Comparison of ENCODE assay signal across 10 mouse cellular contexts in the genomic region with DNA sequence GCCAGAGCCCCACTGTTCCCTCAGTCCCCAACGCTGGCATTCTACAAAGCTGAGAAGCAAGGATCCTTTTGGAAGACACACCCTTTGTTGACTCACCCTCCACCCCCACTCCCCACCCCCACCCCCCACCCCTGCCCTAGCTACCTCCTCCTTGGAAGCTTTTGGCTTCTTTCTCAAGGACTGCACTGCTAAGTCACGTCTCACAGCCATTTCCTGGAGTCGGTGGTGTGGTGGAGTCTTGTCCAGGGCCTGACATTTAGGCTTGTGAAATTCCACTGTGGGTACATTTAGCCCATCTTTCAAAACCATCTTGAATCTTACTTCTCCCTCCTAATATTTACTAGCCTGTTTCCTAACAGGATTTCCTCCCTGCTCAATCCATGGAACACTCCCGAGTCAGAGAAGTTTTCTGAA. TPM values are rescaled to one million over a fixed set of nuclear protein-coding genes. Genes with fewer than 3 reads are reported as not detected.
DNase-seq lines count a peak whose midpoint lies in the region; ATAC-seq and TF ChIP-seq lines count a peak whose summit lies in the region.
"Had no signal": no experiment of that assay in that cellular context is flagged by ENCODE, and none has a peak within 500 bp of the region (broad histone marks: within the 10 kb centered on the region; RNA-seq: fewer than 3 reads in every experiment).

No protein-coding gene starts in this region.

- DNase-seq in kidney, adult 9 months, result peak; percentile 52
- peak; percentile 44 for DNase-seq in kidney, postnatal 14 days
- no peak for DNase-seq in retina, embryonic 14.5 days (ENCODE audit: low spot score)

- no peak overlapping the region for H3K4me3 ChIP-seq in kidney, embryonic 14.5 days (ENCODE audit: low read length)
- no peak overlapping the region for H3K4me3 ChIP-seq in embryonic fibroblast, embryonic 13.5 days (ENCODE audit: insufficient read depth, low read length)
- H3K4me3 ChIP-seq in small intestine, adult 2 months (ENCODE audit: low read depth, low read length), result no peak overlapping the region
- H3K4me3 ChIP-seq: embryonic facial prominence, embryonic 12.5 days; hindbrain, embryonic 15.5 days had no signal

- no peak for TF ChIP-seq POLR2A in embryonic fibroblast, embryonic 13.5 days (IDR thresholded peaks at IDR 0.05; ENCODE audit: low read depth, low read length)
- no peak for TF ChIP-seq POLR2A in small intestine, adult 2 months (IDR thresholded peaks at IDR 0.05; ENCODE audit: low read depth, low read length)

- H3K9me3 ChIP-seq in kidney, embryonic 14.5 days (ENCODE audit: control insufficient read depth, low read length), result no peaks in the 10 kb centered on the region
- H3K9me3 ChIP-seq: embryonic facial prominence, embryonic 12.5 days; hindbrain, embryonic 15.5 days had no signal

- H3K4me1 ChIP-seq in kidney, embryonic 14.5 days (ENCODE audit: control insufficient read depth, insufficient read depth, low read length), result peaks cover 12% of the 10 kb centered on the region
- peaks cover 29% of the 10 kb centered on the region for H3K4me1 ChIP-seq in embryonic fibroblast, embryonic 13.5 days (ENCODE audit: control insufficient read depth, insufficient read depth, low read length)
- no peaks in the 10 kb centered on the region for H3K4me1 ChIP-seq in small intestine, adult 2 months (ENCODE audit: control insufficient read depth, insufficient read depth, insufficient read length, low read length)

- H3K27ac ChIP-seq in kidney, embryonic 14.5 days (ENCODE audit: low read depth, low read length), result no peak overlapping the region
- peak overlapping the region; percentile 74 for H3K27ac ChIP-seq in embryonic fibroblast, embryonic 13.5 days (ENCODE audit: insufficient read depth, low read length)
- 0 out of 2 replicates have a peak overlapping the region, but pooled peaks have one; percentile 36 for H3K27ac ChIP-seq in small intestine, adult 2 months (ENCODE audit: insufficient read depth, low read depth, low read length)
- H3K27ac ChIP-seq: embryonic facial prominence, embryonic 12.5 days; hindbrain, embryonic 15.5 days had no signal

- no peak overlapping the region for H3K4me2 ChIP-seq in kidney, embryonic 14.5 days (replicated peaks; ENCODE audit: low read depth, low read length)
- H3K4me2 ChIP-seq: embryonic facial prominence, embryonic 12.5 days; hindbrain, embryonic 15.5 days had no signal

- no peaks in the 10 kb centered on the region for H3K36me3 ChIP-seq in kidney, embryonic 14.5 days (ENCODE audit: control insufficient read depth, insufficient read depth, low read length)
- no peaks in the 10 kb centered on the region for H3K36me3 ChIP-seq in small intestine, adult 2 months (ENCODE audit: control insufficient read depth, insufficient read depth, low read length)
- H3K36me3 ChIP-seq: embryonic facial prominence, embryonic 12.5 days; hindbrain, embryonic 15.5 days had no signal

- H3K9ac ChIP-seq in kidney, embryonic 14.5 days (ENCODE audit: low read depth, low read length), result no peak overlapping the region
- H3K9ac ChIP-seq: embryonic facial prominence, embryonic 12.5 days; hindbrain, embryonic 15.5 days had no signal

- no peak for TF ChIP-seq CTCF in embryonic fibroblast, embryonic 13.5 days (IDR thresholded peaks at IDR 0.05; ENCODE audit: borderline replicate concordance, insufficient read depth, low read length)
- no peak for TF ChIP-seq CTCF in small intestine, adult 2 months (IDR thresholded peaks at IDR 0.05; ENCODE audit: extremely low read depth, insufficient read length, insufficient replicate concordance, low read depth, low read length)

- H3K27me3 ChIP-seq in kidney, embryonic 14.5 days (ENCODE audit: control insufficient read depth, insufficient read depth, low read length), result no peaks in the 10 kb centered on the region
- H3K27me3 ChIP-seq in small intestine, adult 2 months (ENCODE audit: control insufficient read depth, insufficient read depth, low read length), result no peaks in the 10 kb centered on the region
- H3K27me3 ChIP-seq: embryonic facial prominence, embryonic 12.5 days; hindbrain, embryonic 15.5 days; Patski had no signal

- WGBS in kidney, embryonic 14.5 days, result 48% methylated on average over 4 of the region's 4 CpGs
- WGBS in small intestine, adult 2 months, result 26% methylated on average over 4 of the region's 4 CpGs

- no peak for ATAC-seq in kidney, embryonic 14.5 days (ENCODE audit: low FRiP score, low TSS enrichment)
- no peak for ATAC-seq in erythroid progenitor cell, adult 5-6 weeks (replicated peaks; ENCODE audit: low FRiP score, poor library complexity, severe bottlenecking)
- ATAC-seq: Patski had no signal

RNA-seq across cellular contexts. Expression of a gene that starts 42.7 kb away (rescaled TPM):
- 24.0 and 30.2 TPM in 2 replicates for polyA plus RNA-seq in kidney, embryonic 14.5 days (2014; fragmentation: Nextera tagmentation; extraction: Ambion mirVana)
- polyA plus RNA-seq in embryonic fibroblast, embryonic 13.5 days (2011; ENCODE audit: insufficient read length, low read depth, missing spikeins), result 45.3 and 60.9 TPM in 2 replicates
- polyA plus RNA-seq in small intestine, adult 2 months (2012; rRNA removed), result 56.4 and 143 TPM in 2 replicates
- 10.8 and 24.7 TPM in 2 replicates for total RNA-seq in erythroid progenitor cell, adult 5-6 weeks (2015; ENCODE audit: low replicate concordance)
- total RNA-seq in erythroid progenitor cell, adult 5-6 weeks (2017; ENCODE audit: low replicate concordance), result 13.6 and 21.2 TPM in 2 replicates
